Mouse (Mus musculus) limb, embryonic 14.5 days (tissue): ENCODE results near the gene Zfp408. TPM values are rescaled to one million over a fixed set of nuclear protein-coding genes. Genes with fewer than 3 reads are reported as not detected.

Experiments used
- ATAC-seq: fragments of 200-750 bp; cut with Nextera tagmentation; 2 replicates; pipeline ENCODE4 v1.8.0; 2017; ENCODE audit warnings: low read depth, moderate number of reproducible peaks, moderate TSS enrichment; ENCODE audit not compliant: low FRiP score
- DNase-seq: peaks from one replicate; pipeline ENCODE4 v3.0.0-alpha.2; 2015; ENCODE audit warnings: low spot score
- H3K27ac ChIP-seq: fragments of 300-500 bp; sonication (generic); replicated peaks from 2 replicates; pipeline ENCODE4 v1.5.1; 2014; ENCODE audit warnings: low read depth, mild to moderate bottlenecking, low read length, moderate library complexity, mixed read lengths
- H3K27me3 ChIP-seq: fragments of 300-500 bp; sonication (generic); 2 replicates; pipeline ENCODE4 v1.6.1; 2014; ENCODE audit warnings: low read length, mixed read lengths; ENCODE audit not compliant: control insufficient read depth, insufficient read depth
- H3K36me3 ChIP-seq: fragments of 300-500 bp; sonication (generic); 2 replicates; pipeline ENCODE4 v1.6.1; 2014; ENCODE audit warnings: mild to moderate bottlenecking, low read length, moderate library complexity, mixed read lengths; ENCODE audit not compliant: control insufficient read depth, insufficient read depth
- H3K4me1 ChIP-seq: fragments of 300-500 bp; sonication (generic); 2 replicates; pipeline ENCODE4 v1.6.1; 2014; ENCODE audit warnings: antibody characterized with exemption, low read length, mixed read lengths; ENCODE audit not compliant: control insufficient read depth, insufficient read depth
- H3K4me2 ChIP-seq: fragments of 300-500 bp; sonication (generic); replicated peaks from 2 replicates; pipeline ENCODE4 v1.6.1; 2014; ENCODE audit warnings: low read depth, mild to moderate bottlenecking, low read length, moderate library complexity; ENCODE audit not compliant: severe bottlenecking
- H3K4me3 ChIP-seq: fragments of 300-500 bp; sonication (generic); replicated peaks from 2 replicates; pipeline ENCODE4 v1.5.1; 2014; ENCODE audit warnings: low read length
- H3K9ac ChIP-seq: fragments of 300-500 bp; sonication (generic); 2 replicates; pipeline ENCODE4 v1.6.1; 2014; ENCODE audit warnings: mild to moderate bottlenecking, low read depth, low read length, moderate library complexity; ENCODE audit not compliant: severe bottlenecking
- H3K9me3 ChIP-seq: fragments of 300-500 bp; sonication (generic); 2 replicates; pipeline ENCODE4 v1.6.1; 2016; ENCODE audit warnings: low read length; ENCODE audit not compliant: control insufficient read depth
- POLR2A ChIP-seq: fragments of 200-500 bp; IDR thresholded peaks from 2 replicates; pipeline ENCODE4 v1.8.0; 2012; ENCODE audit warnings: inconsistent platforms, mild to moderate bottlenecking, moderate library complexity, borderline replicate concordance; ENCODE audit not compliant: insufficient read depth, insufficient read length; ENCODE audit errors: extremely low read depth
- WGBS: fragments of 180-500 bp; shearing (Covaris S2); extraction: QIAGEN DNeasy Blood & Tissue Kit; methylation state at CpG from one replicate; pipeline ENCODE4 v1.1.7; 2014; 5-methylcytosine and 5-hydroxymethylcytosine counted together
- polyA plus RNA-seq, 2 experiments: library from polyadenylated mRNA; depleted of rRNA in 1 of 2; stranded (reverse) in 1 of 2; unstranded in 1 of 2; fragments of >200 nt; fragmentation: Nextera tagmentation in 1 of 2; extraction: Ambion mirVana in 1 of 2; gene quantifications; 2 replicates each; pipeline versions ENCODE4 v1.2.1 to v1.2.3; 2012 to 2014

The Zfp408 gene
- polyA plus RNA-seq, 2 experiments, result 7.9 to 29.8 TPM

DNA sequence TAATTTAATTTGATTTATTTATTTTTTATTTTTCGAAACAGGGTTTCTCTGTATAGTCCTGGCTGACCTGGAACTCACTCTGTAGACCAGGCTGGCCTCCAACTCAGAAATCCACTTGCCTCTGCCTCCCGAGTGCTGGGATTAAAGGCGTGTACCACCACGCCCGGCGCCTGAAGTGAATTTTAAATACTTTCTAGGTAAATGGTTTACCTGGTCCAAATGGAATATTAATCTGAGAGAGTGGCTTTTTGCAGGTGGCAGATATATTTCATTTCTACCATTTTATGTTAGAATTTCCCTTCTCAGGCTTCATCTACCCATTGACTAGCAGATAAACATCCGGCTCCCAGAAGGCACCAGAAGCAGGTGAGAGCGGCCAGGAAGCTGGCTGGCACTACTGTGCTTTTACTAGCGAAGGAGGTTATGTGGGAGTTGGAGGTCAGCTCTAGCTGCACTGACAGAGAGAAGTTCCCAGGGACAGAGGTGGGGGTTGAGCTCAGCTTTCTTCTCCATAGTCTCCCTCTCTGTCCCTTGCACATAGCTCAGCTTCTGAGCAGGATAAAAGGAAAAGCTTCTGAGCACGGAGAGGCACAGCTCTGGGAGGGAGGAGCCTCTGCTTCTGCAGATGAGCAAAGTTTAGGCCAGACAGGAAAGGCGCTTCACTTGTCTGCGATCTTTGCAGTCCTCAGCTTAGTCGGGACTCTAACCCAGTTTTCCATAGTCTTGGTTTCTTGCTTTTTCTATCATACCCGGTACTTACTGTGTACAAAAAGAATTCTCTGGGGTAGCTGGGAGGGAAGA, 2.1 kb upstream of the Zfp408 start:
- no peak overlapping the region for H3K9ac ChIP-seq
- no peaks in the 10 kb centered on the region for H3K9me3 ChIP-seq
- peaks cover 11% of the 10 kb centered on the region for H3K4me1 ChIP-seq
- H3K36me3 ChIP-seq, result peaks cover 51% of the 10 kb centered on the region
- 88% methylated on average over 14 of the region's 14 CpGs for WGBS
- no peak overlapping the region for H3K27ac ChIP-seq
- no peak for TF ChIP-seq POLR2A
- no peak overlapping the region for H3K4me2 ChIP-seq
- ATAC-seq, result no peak
- H3K27me3 ChIP-seq, result no peaks in the 10 kb centered on the region
- DNase-seq, result no peak
- H3K4me3 ChIP-seq, result no peak overlapping the region

DNA sequence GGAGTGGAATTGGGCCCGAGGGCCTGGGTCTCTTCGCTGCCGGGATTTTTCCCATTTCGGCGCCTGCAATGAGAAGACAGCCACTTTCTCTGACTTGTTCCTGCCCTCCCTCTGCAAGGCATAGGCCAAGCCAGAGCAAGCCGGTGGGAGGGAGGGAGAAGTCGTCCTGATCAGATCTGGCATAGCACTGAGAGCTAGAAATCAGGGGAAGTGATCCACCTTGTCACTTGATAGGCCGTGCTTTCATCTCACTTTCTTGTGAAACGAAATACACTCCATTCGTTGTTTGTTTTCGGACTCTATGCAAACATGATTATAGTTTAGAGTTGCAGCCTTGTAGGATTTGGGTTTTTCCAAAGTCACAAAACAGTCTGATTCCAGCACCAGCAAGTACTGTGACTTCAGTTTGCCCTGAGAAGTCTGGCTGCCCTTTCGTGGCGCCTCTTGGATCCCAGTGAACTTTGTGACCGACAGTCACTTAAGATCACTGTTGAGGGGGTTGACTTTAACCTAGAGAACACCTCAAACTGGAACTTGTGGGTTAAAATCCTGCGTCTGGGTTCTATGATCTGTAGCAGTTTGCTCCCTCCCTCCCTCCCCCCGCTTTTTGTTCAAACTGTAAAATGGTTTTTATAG, 887 bp upstream of the Zfp408 start:
- H3K9me3 ChIP-seq, result no peaks in the 10 kb centered on the region
- peaks cover 51% of the 10 kb centered on the region for H3K36me3 ChIP-seq
- TF ChIP-seq POLR2A, result no peak
- H3K27ac ChIP-seq, result peak overlapping the region; percentile 81
- ATAC-seq (peak; percentile 46), DNase-seq (no peak)
- WGBS, result 13% methylated on average over 16 of the region's 16 CpGs
- peak overlapping the region; percentile 89 for H3K9ac ChIP-seq
- peak overlapping the region; percentile 82 for H3K4me2 ChIP-seq
- H3K27me3 ChIP-seq, result no peaks in the 10 kb centered on the region
- peak overlapping the region; percentile 71 for H3K4me3 ChIP-seq
- peaks cover 11% of the 10 kb centered on the region for H3K4me1 ChIP-seq

DNA sequence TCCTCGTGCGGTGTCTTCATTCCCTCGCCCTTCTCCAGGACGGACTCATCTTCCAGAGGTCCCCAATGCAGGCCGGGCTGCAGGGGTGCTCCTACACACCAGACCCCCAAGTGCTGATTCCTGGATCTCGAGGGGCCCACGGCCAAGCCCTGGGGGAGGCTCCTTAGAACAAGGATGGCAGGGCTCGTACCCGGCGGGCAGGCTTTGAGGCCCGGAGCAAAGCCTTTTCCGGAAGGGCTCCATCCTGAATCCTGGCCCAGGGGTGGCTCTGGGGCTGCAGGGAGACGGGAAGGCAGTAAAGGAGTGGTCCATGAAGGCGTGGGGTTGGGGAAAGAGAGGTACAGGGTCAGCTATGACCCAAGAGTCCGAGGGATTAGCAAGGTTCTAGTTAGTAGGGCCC, 439 bp downstream of the Zfp408 start:
- 2% methylated on average over 15 of the region's 15 CpGs for WGBS
- H3K9ac ChIP-seq, result peak overlapping the region; percentile 89
- no peak for DNase-seq
- peaks cover 51% of the 10 kb centered on the region for H3K36me3 ChIP-seq
- TF ChIP-seq POLR2A, result no peak
- peak overlapping the region; percentile 71 for H3K4me3 ChIP-seq
- H3K9me3 ChIP-seq, result no peaks in the 10 kb centered on the region
- no peak for ATAC-seq
- H3K4me1 ChIP-seq, result peaks cover 11% of the 10 kb centered on the region
- H3K27me3 ChIP-seq, result no peaks in the 10 kb centered on the region
- H3K4me2 ChIP-seq, result peak overlapping the region; percentile 82
- peak overlapping the region; percentile 70; the same call in 1 of the 2 replicates for H3K27ac ChIP-seq

DNA sequence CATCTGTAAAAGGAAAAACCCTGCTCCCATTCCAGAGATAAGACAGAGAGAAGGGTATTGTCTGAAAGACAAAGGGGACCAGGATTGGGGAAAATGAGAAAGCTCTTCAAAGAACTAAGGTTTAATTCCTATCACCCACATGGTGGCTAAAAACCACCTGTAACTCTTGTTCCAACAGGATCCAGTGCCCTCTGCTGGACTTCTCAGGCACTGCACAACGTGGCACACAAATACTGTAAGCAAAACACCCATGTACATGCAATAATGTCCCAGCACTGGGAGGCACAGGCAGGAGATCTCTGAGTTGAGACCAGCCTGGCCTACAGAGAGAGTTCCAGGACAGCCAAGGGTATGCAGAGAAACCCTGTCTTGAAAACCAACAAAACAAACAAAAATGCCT, 2.9 kb downstream of the Zfp408 start:
- no peak overlapping the region for H3K4me3 ChIP-seq
- DNase-seq (peak; percentile 47), ATAC-seq (no peak)
- no peak overlapping the region for H3K9ac ChIP-seq
- H3K4me2 ChIP-seq, result no peak overlapping the region
- 35% methylated on average over 1 of the region's 1 CpGs for WGBS
- no peaks in the 10 kb centered on the region for H3K9me3 ChIP-seq
- no peak overlapping the region for H3K27ac ChIP-seq
- peaks cover 54% of the 10 kb centered on the region for H3K36me3 ChIP-seq
- TF ChIP-seq POLR2A, result no peak
- no peaks in the 10 kb centered on the region for H3K27me3 ChIP-seq
- peaks cover 11% of the 10 kb centered on the region for H3K4me1 ChIP-seq

DNA sequence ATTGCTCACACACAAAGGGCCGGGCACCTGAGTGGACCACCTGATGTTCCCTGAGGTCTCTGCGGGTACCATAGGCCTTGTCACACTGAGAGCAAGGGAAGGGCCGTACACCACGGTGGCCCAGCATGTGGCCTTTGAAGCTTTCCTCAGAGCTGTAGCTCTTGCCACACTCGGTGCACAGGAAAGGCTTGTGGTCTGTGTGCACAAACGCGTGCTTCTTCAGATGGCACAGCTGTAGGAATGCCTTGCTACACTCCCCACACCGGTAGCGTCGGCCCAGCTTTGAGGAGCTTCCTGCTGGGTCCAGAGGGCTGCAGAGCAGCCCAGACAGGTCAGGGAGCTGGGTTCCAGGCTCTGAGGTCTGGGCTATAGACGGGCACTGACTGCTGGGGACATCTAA, 3.8 kb downstream of the Zfp408 start:
- WGBS, result 95% methylated on average over 11 of the region's 11 CpGs
- Histone ChIP-seq H3K27me3 (no peaks in the 10 kb centered on the region), H3K4me2 (no peak overlapping the region), H3K9ac (no peak overlapping the region), H3K36me3 (peaks cover 53% of the 10 kb centered on the region), H3K27ac (no peak overlapping the region), H3K4me3 (no peak overlapping the region), H3K9me3 (no peaks in the 10 kb centered on the region), H3K4me1 (peaks cover 8% of the 10 kb centered on the region)
- ATAC-seq (no peak), DNase-seq (no peak)
- TF ChIP-seq POLR2A, result no peak
